Mouse (Mus musculus): ENCODE measurements around the gene Cmklr1. TPM values are rescaled to one million over a fixed set of nuclear protein-coding genes. Genes with fewer than 3 reads are reported as not detected.

Gene Cmklr1
- polyA plus RNA-seq, 1 experiment from 2014 or later = 4.5 TPM

DNA sequence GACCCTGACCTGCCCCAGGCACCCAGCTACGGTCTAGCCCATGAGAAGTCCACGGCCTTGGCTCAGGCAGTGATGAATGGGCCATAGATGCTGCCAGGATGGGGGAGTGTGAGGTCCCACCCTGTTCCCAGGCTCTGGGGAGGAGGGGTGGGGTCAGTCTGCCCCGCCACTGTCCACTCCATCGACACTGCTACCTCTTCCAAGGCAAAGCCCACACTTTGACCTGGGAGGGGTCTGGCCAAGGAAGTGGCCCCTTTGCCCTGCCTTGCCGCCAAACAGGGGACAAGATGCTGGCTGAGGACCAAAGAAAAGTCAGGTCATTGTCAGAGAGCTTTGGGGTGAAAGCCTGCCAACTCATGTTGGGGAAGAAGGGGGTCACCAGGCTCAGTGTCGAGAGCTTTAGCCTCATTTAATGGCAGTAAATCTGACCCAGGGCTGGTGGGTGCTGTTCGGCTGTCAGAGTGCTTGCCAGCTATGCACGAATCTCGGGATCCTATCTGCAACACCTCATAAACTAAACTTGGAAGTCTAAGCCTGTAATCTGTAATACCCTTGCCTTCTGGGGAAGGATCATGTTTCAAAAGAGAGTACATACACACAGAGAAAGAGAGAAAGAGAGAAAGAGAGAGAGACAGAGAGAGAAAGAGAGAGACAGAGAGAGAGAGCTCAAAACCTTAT, 17.1 kb downstream of the Cmklr1 start:
- peaks cover 51% of the 10 kb centered on the region for H3K4me1 ChIP-seq
- no peaks in the 10 kb centered on the region for H3K36me3 ChIP-seq
- no peak overlapping the region for H3K9ac ChIP-seq
- peak overlapping the region; percentile 19; the same call in 1 of the 2 replicates for H3K27ac ChIP-seq
- H3K4me3 ChIP-seq = no peak overlapping the region
- 47% methylated on average over 9 of the region's 9 CpGs for WGBS
- no peaks in the 10 kb centered on the region for H3K27me3 ChIP-seq
- no peak overlapping the region for H3K4me2 ChIP-seq
- ATAC-seq (ENCODE audit: insufficient number of reproducible peaks, insufficient read depth, low FRiP score, low TSS enrichment, low read depth) = no peak
- no peaks in the 10 kb centered on the region for H3K9me3 ChIP-seq

DNA sequence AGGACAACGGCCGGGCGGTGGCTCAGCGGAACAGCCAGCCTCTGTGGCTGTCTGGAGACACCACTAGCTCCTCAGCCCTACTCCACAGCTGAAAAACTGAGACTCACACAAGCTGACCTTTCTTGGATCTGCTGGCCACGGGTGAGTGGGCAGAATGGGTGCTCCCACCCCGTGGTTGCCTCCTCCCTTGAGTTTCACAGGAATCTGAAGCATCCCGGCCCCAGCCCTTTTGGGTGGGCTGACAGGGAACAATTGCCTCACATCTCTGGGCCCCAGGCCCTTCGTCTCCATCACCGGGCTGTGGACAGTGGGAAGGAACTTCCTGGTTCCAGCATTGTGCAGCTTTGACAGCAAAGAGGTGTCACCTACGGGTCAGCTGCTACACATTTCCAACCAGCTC, 20.1 kb downstream of the Cmklr1 start:
- no peak overlapping the region for H3K9ac ChIP-seq
- H3K4me1 ChIP-seq = peaks cover 52% of the 10 kb centered on the region
- no peaks in the 10 kb centered on the region for H3K27me3 ChIP-seq
- no peaks in the 10 kb centered on the region for H3K36me3 ChIP-seq
- no peak for ATAC-seq (ENCODE audit: insufficient number of reproducible peaks, insufficient read depth, low FRiP score, low TSS enrichment, low read depth)
- H3K4me2 ChIP-seq = no peak overlapping the region
- WGBS = 62% methylated on average over 10 of the region's 10 CpGs
- no peaks in the 10 kb centered on the region for H3K9me3 ChIP-seq
- H3K4me3 ChIP-seq = no peak overlapping the region
- H3K27ac ChIP-seq = no peak overlapping the region

DNA sequence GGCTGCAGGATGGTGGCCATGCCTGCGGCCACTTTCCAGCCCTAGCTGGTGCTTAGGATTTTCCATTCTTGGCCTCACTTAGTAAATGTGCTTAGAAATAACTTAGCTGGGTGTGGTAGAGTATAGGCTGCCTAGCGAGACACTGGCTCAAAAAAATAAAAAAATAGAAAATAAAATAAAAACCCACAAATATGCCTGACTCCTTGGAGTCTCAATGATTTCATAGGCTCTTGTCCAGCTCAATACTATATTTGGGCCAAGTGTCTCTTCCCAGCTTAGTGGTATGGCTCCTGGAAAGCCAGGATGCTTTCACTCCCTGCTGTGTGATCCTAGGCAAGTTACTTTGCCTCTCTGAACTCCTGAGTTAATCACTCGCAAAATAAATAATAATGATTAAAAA, 21.0 kb downstream of the Cmklr1 start:
- no peaks in the 10 kb centered on the region for H3K27me3 ChIP-seq
- H3K36me3 ChIP-seq = no peaks in the 10 kb centered on the region
- ATAC-seq (ENCODE audit: insufficient number of reproducible peaks, insufficient read depth, low FRiP score, low TSS enrichment, low read depth) = no peak
- no peak overlapping the region for H3K4me3 ChIP-seq
- H3K4me1 ChIP-seq = peaks cover 47% of the 10 kb centered on the region
- 73% methylated on average over 3 of the region's 3 CpGs for WGBS
- H3K9ac ChIP-seq = no peak overlapping the region
- H3K9me3 ChIP-seq = no peaks in the 10 kb centered on the region
- H3K27ac ChIP-seq = no peak overlapping the region
- no peak overlapping the region for H3K4me2 ChIP-seq

- Histone ChIP-seq H3K9me3 (no peaks in the 10 kb centered on the region), H3K4me2 (no peak overlapping the region), H3K27me3 (no peaks in the 10 kb centered on the region), H3K4me1 (peaks cover 37% of the 10 kb centered on the region), H3K36me3 (no peaks in the 10 kb centered on the region), H3K4me3 (no peak overlapping the region), H3K27ac (peak overlapping the region; percentile 39; the same call in 1 of the 2 replicates), H3K9ac (0 out of 2 replicates have a peak overlapping the region, but pooled peaks have one; percentile 41)
- 50% methylated on average over 11 of the region's 11 CpGs for WGBS
- ATAC-seq (ENCODE audit: insufficient number of reproducible peaks, insufficient read depth, low FRiP score, low TSS enrichment, low read depth) = peak; percentile 28; the same call in 1 of the 2 replicates
These were observed 22.3 kb downstream of the Cmklr1 start for GRCm38 (mm10) chr5:113627820-113628437.

- Histone ChIP-seq H3K27me3 (no peaks in the 10 kb centered on the region), H3K36me3 (no peaks in the 10 kb centered on the region), H3K4me1 (peaks cover 33% of the 10 kb centered on the region), H3K9me3 (no peaks in the 10 kb centered on the region), H3K9ac (no peak overlapping the region), H3K4me3 (no peak overlapping the region), H3K4me2 (no peak overlapping the region), H3K27ac (no peak overlapping the region)
- 86% methylated on average over 5 of the region's 5 CpGs for WGBS
- ATAC-seq (ENCODE audit: insufficient number of reproducible peaks, insufficient read depth, low FRiP score, low TSS enrichment, low read depth) = no peak
These were observed 23.2 kb downstream of the Cmklr1 start for GRCm38 (mm10) chr5:113626991-113627390.

GRCm38 (mm10) chr5:113626352-113626751, 23.9 kb downstream of the Cmklr1 start:
- no peak overlapping the region for H3K4me3 ChIP-seq
- no peaks in the 10 kb centered on the region for H3K9me3 ChIP-seq
- peaks cover 33% of the 10 kb centered on the region for H3K4me1 ChIP-seq
- no peaks in the 10 kb centered on the region for H3K27me3 ChIP-seq
- H3K4me2 ChIP-seq = no peak overlapping the region
- 75% methylated on average over 8 of the region's 8 CpGs for WGBS
- no peak overlapping the region for H3K27ac ChIP-seq
- no peaks in the 10 kb centered on the region for H3K36me3 ChIP-seq
- no peak overlapping the region for H3K9ac ChIP-seq
- ATAC-seq (ENCODE audit: insufficient number of reproducible peaks, insufficient read depth, low FRiP score, low TSS enrichment, low read depth) = no peak

DNA sequence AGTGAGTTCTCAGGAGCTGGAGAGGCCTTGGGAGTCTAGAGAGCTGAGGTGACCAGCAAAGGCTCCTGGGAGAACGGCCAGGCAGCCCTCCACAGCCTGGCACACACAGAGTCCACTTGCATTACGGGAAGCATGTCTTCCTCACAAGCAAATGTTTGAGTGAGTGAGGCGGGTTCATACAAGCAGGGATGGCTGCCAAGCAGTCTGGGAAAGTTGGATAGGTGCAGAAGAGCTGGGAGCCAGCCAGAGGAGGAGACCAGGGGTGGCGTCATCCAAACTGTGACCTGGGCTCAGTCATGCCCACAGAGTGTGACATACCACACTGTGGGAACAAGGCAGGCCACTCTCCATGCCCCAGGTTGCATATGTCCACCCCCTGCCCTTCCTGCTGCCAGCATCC, 25.2 kb downstream of the Cmklr1 start:
- H3K9me3 ChIP-seq = no peaks in the 10 kb centered on the region
- ATAC-seq (ENCODE audit: insufficient number of reproducible peaks, insufficient read depth, low FRiP score, low TSS enrichment, low read depth) = no peak
- H3K36me3 ChIP-seq = no peaks in the 10 kb centered on the region
- H3K27ac ChIP-seq = no peak overlapping the region
- peaks cover 27% of the 10 kb centered on the region for H3K4me1 ChIP-seq
- H3K9ac ChIP-seq = no peak overlapping the region
- H3K27me3 ChIP-seq = no peaks in the 10 kb centered on the region
- 78% methylated on average over 4 of the region's 4 CpGs for WGBS
- H3K4me3 ChIP-seq = no peak overlapping the region
- H3K4me2 ChIP-seq = no peak overlapping the region

DNA sequence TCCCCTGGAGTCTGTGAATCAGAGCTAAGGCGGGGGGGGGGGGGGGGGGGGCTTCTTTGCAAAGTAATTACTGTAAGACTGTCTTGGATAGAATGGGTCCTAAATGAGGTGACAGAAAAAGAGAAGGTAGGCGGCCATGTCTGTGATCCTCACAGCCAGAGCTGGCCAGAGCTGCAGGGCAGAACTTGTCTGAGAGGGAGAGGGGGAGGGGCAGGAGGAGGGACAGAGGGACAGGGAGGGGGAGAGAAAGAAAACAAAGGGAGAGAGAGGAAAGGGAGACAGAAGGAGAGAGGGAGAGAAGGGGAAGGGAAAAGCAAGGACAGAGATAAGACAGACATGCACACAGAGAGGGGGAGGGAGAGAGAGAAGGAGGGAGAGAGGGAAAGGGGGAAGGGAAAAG, 27.2 kb downstream of the Cmklr1 start:
- Histone ChIP-seq H3K4me2 (no peak overlapping the region), H3K9me3 (no peaks in the 10 kb centered on the region), H3K4me3 (no peak overlapping the region), H3K27ac (no peak overlapping the region), H3K4me1 (peaks cover 12% of the 10 kb centered on the region), H3K36me3 (no peaks in the 10 kb centered on the region), H3K9ac (no peak overlapping the region), H3K27me3 (no peaks in the 10 kb centered on the region)
- no peak for ATAC-seq (ENCODE audit: insufficient number of reproducible peaks, insufficient read depth, low FRiP score, low TSS enrichment, low read depth)
- WGBS = 29% methylated on average over 1 of the region's 2 CpGs

DNA sequence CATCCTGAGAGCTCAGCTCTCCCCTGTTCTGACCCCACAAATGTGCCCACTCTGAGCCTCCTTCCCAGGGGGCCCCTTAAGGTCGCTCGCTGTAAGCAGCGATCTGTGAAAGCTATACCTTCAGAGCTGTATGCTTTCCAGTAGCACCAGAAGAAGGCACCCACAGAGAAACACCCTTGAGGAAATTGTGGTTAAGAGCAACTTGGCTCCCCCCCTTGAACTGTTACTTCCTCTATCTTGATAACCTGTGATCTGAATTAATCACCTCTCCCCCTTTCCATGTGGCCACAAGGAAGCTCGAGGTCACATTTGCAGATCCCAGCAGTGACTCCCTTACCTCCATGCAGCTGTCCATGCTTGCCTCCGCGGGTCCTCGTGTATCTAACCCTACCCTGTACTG, 29.2 kb downstream of the Cmklr1 start:
- Histone ChIP-seq H3K4me3 (no peak overlapping the region), H3K36me3 (no peaks in the 10 kb centered on the region), H3K4me1 (0 out of 2 replicates have a peak, but pooled peaks cover 3% of the 10 kb centered on the region), H3K4me2 (no peak overlapping the region), H3K27ac (no peak overlapping the region), H3K27me3 (no peaks in the 10 kb centered on the region), H3K9me3 (no peaks in the 10 kb centered on the region), H3K9ac (no peak overlapping the region)
- 78% methylated on average over 7 of the region's 7 CpGs for WGBS
- ATAC-seq (ENCODE audit: insufficient number of reproducible peaks, insufficient read depth, low FRiP score, low TSS enrichment, low read depth) = no peak

DNA sequence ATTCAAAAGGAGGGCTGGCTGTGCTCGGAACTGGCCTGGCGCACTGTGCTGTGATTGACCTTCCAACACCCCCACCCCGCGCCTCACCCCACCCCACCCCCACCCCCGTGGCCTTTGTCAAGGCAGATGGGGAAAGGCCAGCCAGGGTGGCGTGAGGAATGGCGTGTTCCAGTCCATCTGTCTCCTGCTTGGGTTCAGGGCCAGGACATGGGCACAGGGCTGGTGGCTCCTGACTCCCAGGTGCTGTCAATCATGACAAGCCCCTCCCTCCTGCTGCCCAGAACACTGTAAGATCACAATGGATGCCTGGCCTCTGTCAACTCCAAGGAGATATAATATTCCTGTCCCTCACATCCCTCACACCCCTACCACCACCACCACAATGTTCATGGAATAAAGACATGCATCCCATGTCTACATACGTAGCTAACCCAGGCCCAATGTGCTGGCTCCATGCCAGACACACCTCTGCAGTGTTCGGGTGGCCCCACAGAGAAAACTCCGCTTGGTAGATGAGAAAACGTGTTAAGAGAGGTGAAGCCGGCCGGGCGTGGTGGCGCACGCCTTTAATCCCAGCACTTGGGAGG, 30.0 kb downstream of the Cmklr1 start:
- Histone ChIP-seq H3K4me2 (no peak overlapping the region), H3K27ac (no peak overlapping the region), H3K36me3 (no peaks in the 10 kb centered on the region), H3K27me3 (no peaks in the 10 kb centered on the region), H3K4me1 (0 out of 2 replicates have a peak, but pooled peaks cover 3% of the 10 kb centered on the region), H3K9ac (no peak overlapping the region), H3K9me3 (no peaks in the 10 kb centered on the region), H3K4me3 (no peak overlapping the region)
- WGBS = 74% methylated on average over 16 of the region's 16 CpGs
- ATAC-seq (ENCODE audit: insufficient number of reproducible peaks, insufficient read depth, low FRiP score, low TSS enrichment, low read depth) = no peak

DNA sequence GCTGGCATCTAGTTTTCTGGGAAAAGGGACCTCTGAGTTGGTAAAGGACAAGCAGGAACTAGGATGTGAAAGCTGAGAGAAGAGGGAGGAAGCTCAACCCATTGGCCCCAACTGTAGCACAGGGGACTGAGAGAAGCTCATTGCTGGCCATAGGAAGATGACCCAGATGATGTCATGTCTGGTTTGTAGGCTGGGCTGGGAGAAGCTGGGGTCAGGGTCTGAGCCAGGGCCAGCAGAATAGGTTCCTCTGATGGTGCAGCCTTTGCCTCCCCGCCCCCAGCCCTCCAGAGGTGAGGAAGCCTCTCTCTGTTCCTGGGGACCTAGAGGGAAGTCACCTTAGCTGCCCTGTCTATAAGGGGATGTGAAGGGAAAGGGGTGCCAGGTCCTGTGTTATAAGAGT, 31.1 kb downstream of the Cmklr1 start:
- H3K9ac ChIP-seq = no peak overlapping the region
- no peak overlapping the region for H3K27ac ChIP-seq
- H3K9me3 ChIP-seq = no peaks in the 10 kb centered on the region
- ATAC-seq (ENCODE audit: insufficient number of reproducible peaks, insufficient read depth, low FRiP score, low TSS enrichment, low read depth) = no peak
- H3K4me1 ChIP-seq = 0 out of 2 replicates have a peak, but pooled peaks cover 3% of the 10 kb centered on the region
- WGBS = 69% methylated on average over 1 of the region's 1 CpGs
- H3K4me2 ChIP-seq = no peak overlapping the region
- peaks cover 7% of the 10 kb centered on the region; the same call in 1 of the 2 replicates for H3K36me3 ChIP-seq
- no peaks in the 10 kb centered on the region for H3K27me3 ChIP-seq
- H3K4me3 ChIP-seq = no peak overlapping the region

DNA sequence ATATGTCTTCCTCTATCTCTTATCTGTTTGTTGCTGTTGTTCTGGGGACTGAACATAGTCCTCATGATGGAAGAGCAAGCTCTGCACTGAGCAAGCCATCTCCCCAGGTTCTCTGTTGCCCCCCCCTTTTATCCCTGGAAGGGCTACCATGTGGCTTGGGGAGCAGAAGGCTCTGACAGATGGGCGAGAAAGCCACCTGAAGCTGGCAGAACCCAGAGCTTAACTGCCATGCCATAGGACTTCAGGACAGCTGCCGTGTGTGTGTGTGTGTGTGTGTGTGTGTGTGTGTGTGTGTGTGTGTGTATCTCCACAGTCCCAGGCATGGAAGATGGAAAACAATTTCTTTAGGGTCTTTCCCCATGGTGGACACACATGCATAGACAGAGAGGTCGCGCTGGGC, 31.5 kb downstream of the Cmklr1 start:
- 0 out of 2 replicates have a peak, but pooled peaks cover 3% of the 10 kb centered on the region for H3K4me1 ChIP-seq
- 92% methylated on average over 4 of the region's 4 CpGs for WGBS
- ATAC-seq (ENCODE audit: insufficient number of reproducible peaks, insufficient read depth, low FRiP score, low TSS enrichment, low read depth) = no peak

More for the DNA sequence above, 31.5 kb downstream of the Cmklr1 start:
- peaks cover 9% of the 10 kb centered on the region; the same call in 1 of the 2 replicates for H3K36me3 ChIP-seq
- H3K4me3 ChIP-seq = no peak overlapping the region
- H3K9me3 ChIP-seq = no peaks in the 10 kb centered on the region
- H3K27ac ChIP-seq = no peak overlapping the region
- H3K9ac ChIP-seq = no peak overlapping the region
- H3K4me2 ChIP-seq = no peak overlapping the region
- H3K27me3 ChIP-seq = no peaks in the 10 kb centered on the region
